Mouse (Mus musculus): ENCODE data around the gene Atp6v0e. TPM values are rescaled to one million over a fixed set of nuclear protein-coding genes. Genes with fewer than 3 reads are reported as not detected.

Gene Atp6v0e
- total RNA-seq, 2 experiments from 2014 or later = 42.8 to 55.1 TPM

DNA sequence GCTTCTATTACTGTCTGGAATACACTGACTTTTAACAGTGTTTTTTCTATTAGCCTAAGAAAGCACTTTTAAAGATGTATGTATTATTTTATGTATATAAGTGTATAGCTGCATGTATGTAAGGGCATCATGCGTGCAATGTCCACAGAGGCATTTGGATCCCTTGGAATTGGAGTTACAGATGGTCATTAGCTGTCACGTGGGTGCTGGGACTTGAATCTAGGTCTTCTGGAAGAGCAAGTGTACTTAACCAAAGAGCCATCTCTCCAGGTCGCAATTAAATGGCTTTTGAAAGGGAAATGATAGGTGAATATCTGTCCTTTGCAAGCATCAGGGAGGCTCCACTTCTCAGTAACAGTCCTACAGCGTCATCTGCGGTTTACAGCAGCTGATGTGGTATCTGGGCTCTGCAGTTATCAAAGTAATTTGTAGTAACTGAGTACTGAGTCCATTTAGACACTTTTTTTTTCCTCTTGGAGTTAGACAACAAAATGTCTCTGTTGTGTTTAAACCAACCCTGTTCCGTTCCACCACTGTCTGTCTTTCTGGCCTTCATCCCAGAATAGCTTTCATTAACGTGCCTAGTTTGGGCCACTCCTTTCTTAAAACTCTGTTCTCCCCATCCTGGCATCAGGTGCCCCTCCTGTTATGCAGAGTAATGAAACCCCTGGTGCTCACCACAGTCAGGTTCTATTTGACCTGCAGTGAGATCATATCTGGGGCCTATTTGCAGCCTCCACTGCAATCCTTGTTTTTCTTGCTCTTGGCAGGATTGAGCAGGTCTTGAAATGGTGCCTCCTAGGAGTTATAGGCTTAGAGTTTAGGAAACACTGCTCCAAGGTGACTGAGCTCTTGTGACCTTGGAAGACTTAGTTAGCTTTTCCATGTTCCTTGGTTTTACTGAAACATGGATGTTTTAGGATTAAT, 14.9 kb downstream of the Atp6v0e start:
- no peak for DNase-seq (ENCODE audit: extremely low spot score in 1 of 2, low spot score in 1 of 2)

DNA sequence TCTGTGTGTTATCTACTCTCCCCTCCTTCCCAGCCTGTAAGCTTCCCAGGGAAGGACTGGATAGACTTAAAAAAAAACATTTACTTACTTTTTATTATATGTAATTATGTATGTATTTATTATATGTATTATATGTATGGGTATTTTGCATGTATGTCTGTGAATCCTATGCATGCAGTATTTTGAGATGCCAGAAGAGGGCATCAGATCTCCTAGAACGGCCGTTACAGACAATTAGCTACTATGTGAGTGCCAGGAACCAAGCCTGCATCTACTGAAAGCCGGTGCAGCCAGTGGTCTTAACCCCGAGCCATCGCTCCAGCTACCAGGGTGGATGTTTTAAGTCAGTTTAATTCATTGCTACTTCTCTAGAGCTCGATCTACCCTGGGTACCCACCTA, 18.2 kb downstream of the Atp6v0e start:
- no peak for DNase-seq (ENCODE audit: extremely low spot score in 1 of 2, low spot score in 1 of 2)

DNA sequence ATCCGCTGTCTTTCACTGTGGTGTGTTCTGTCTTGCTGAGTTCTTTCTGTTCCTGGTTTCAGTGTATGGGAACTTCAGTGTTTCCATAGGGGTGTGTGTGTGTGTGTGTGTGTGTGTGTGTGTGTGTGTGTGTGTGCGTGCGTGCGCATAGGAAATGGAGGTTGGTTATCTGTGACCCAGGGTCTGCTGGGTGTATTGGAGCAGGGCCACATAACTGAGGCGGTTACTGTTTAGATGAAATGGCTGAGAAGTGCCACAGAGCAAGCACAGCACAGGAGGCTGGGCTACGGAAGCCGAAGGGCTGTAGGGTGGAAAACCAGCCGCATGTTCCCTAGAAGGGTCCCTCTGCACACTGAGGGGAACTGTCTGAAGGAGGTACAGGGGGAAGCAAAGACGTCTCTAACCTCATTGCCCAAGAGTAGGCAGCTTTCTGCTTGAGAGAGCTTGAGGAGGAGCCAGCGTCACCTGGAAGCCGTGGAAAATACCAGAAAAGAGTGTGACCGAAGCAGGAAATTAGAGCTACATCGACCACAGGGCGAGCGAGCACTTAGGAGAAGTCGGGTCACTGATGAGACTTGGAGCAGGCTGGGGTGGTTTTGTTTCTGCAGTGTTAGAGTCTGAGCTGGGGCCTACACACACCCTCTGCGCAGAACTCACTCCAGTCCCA, 23.4 kb downstream of the Atp6v0e start:
- no peak for DNase-seq (ENCODE audit: extremely low spot score in 1 of 2, low spot score in 1 of 2)

DNA sequence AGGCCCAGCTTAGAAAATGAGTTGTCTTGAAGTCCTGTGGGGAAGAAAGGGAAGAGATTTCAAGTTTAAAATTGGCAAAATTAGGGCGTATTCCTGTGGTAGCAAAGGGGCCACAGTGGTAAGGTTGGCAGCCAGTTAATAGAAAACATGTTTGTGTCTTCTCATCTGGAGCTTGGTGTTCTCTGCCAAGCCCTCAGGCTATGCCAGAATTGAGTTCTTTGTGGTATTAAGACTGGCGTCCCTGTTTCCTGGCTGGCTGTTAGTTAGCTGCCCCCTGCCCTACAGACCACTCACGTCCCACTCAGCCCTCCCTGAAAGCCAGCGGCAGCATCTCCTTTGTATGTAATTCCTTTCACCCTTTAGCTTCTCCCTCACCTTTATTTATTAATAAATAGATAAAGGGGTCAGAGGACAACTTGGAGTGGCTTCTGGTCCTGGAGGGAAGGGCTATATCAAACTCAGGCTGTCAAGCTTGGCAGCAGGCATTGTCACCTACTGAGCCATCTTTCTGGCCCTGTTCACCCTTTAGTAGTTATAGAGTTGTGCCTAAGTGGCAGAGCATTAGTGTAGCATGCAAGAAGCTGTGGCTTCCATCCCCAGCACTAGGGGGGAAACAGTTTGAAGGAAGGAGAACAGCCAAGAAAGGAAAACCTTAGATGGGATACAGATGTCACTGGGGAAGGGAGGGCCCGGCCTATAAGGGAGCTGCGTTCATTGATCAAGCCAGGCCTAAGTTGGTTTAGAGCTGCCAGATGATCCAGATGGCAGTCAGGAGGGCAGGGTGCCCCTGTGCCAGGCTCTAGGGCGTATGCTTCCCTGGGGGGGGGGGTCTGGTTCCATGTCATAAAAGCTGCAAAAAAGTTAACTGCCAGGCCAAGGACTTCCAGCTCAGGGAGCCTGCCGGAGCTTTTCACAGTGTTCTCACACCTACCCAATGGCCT, 26.0 kb downstream of the Atp6v0e start:
- no peak for DNase-seq (ENCODE audit: extremely low spot score in 1 of 2, low spot score in 1 of 2)

DNA sequence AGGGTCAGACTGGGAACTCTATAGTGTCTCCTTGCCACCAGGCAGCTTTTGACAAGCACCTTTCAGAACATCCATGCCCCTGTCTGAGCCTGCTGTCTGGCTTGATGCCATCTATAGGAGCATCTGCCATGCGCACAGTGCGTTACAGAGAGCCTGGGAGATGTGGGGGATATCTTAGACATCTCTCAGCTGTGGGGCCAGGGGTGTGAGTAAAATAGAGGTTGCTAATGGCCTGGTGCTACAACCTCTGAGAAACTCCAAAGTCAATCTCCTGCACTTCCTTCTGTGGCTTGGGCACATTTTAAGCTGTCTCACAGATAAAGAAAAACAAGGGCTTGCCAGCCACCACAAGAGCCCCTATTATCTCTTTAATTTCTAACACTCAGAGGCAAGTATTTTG, 26.8 kb downstream of the Atp6v0e start:
- no peak for DNase-seq (ENCODE audit: extremely low spot score in 1 of 2, low spot score in 1 of 2)

DNA sequence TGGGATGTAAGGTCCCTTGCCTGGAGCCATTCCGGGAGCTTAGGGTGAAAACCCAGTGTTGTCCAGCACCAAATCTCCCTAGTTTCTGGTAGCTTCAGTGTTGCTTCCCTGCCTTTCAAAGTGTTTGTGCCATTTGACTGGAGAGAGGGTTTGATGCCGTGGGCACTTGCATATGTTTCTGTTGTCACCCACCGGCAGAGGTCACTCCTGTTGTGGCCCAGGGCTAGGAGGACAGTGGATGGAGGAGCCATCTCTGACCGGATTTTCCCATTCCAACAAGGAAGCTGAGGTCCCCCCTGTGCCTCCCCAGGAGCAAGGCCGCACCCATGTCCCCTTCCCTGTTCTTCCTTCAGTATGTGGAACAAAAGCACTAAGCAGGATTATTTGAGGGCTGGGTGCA, 27.2 kb downstream of the Atp6v0e start:
- DNase-seq (ENCODE audit: extremely low spot score in 1 of 2, low spot score in 1 of 2) = no peak

DNA sequence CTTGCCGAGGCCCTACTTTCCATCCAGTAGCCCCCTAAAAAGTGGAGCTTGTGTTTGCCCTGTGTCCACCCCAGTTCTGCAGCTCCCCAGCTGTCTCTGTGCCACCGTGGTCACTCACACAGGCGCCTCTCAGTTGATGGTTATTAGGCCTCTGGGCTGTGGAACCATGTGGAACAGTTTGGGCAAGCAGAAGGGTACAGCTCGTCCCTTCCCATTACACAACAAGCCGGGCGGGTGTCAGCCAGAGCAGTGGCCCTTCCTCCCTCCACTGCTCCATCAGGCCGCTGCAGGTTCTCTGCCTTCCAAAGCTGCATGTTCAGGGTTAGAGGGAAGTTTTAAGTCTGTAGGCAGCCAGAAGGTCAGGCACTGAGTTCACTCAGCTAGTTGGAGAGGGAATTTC, 28.1 kb downstream of the Atp6v0e start:
- no peak for DNase-seq (ENCODE audit: extremely low spot score in 1 of 2, low spot score in 1 of 2)

DNA sequence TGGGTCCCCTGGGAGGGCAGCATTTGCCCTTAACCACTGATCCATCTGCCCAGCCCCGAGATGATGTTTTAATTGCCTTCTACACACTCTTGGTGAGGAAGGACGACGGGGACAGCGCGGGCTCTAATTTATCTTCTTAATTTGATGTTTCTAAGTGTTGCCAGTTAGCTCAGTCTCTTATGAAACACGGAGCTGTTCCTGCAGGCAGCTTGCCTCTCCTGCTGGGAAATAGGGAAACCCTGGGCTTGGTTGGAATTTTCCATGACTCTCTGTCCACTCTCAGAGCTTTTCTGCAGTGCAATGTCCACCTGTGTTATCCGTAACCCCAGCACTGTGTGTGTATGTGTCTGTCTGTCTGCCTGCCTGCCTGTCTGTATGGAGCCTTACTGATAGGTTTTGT, 30.4 kb downstream of the Atp6v0e start:
- DNase-seq (ENCODE audit: extremely low spot score in 1 of 2, low spot score in 1 of 2) = no peak

DNA sequence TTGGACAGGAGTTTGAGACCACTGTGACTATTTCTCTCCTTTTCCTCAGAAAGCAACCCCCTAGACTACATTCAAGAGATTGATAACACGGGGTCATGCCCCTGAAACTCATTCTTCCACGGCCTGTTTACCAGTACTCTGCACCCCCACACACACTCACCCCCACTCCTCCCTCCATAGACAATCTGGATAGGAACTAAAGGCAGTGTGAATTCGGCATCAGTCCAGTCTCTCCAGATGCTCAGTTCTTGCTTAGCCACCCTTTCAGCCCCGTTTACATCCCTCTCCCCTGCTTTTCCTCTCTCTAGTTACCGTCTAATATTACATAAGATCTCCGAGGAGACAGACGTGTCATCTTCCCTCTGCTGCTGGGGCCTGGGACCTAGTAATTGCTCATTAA, 31.1 kb downstream of the Atp6v0e start:
- DNase-seq (ENCODE audit: extremely low spot score in 1 of 2, low spot score in 1 of 2) = no peak

DNA sequence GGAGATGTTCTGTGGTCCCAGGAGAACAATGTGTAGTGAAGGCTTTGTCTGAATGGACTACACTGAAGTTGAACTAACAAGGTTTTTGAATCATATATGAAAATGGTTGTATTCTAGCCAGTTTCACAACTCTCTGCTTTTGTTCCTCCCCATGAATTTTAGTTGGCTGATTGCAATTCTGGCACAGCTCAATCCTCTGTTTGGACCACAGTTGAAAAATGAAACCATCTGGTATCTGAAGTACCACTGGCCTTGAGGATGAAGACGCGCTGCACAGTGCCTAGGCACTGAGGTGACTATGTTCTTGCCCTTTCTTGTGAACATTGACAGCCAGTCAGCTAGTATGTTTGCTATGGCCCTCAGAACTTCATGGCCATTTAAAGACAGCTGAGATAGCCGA, 32.2 kb downstream of the Atp6v0e start:
- no peak for DNase-seq (ENCODE audit: extremely low spot score in 1 of 2, low spot score in 1 of 2)

DNA sequence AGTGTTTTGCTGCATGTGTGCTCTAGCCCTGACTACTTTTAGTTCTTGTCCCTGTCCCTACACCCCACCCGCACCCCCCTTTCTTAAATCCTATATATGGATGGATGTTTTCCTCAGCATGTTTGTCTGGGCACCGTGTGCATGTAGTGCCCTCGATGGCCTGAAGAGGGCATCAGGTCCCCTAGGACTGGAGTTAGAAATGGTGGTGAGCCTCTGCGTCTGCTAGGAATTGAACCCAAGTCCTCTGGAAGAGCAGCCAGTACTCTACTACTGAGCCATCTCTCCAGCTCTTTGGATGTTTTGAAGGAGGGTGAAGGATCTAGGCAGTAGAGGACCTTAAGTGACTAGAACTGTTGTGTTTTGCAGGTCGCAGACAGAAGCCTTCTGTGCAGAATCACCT, 35.8 kb downstream of the Atp6v0e start:
- DNase-seq (ENCODE audit: extremely low spot score in 1 of 2, low spot score in 1 of 2) = no peak

DNA sequence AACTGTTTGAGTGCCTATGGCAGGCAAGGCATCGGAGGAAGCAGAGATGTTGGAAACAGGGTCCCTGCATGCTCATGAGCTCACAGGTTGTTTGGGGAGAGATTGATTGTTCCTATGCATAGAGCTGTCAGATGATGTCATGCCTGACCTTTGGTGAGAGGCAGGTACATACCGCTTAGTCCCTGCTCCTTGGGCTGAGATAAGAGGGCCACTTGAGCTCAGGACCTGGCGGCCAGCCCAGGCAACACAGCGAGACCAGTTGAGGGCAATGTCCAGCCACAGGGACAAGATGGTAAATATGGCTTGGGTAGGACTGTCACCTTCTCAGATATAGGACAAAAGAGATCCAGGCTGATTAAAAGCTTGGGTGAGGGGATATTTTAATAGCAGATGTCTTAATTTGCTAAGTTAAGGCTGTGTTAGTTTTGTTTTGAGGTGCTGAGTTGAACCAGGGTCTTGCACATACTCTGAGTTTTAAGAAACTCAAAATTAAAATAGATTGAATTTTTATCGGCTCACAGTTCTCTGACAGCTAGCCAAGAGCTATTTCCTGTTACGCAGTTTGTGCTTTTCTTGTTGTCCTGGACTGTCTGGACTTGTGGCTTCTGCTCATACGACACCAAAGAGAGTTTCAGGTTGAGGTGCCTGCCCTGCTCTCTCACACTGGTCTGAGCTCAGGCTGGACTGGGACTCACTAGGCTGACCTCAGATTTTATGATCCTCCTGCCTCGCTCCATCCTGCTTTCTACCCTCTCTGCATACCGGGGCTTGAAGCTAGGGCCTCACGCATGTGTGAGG, 37.0 kb downstream of the Atp6v0e start:
- no peak for DNase-seq (ENCODE audit: extremely low spot score in 1 of 2, low spot score in 1 of 2)

DNA sequence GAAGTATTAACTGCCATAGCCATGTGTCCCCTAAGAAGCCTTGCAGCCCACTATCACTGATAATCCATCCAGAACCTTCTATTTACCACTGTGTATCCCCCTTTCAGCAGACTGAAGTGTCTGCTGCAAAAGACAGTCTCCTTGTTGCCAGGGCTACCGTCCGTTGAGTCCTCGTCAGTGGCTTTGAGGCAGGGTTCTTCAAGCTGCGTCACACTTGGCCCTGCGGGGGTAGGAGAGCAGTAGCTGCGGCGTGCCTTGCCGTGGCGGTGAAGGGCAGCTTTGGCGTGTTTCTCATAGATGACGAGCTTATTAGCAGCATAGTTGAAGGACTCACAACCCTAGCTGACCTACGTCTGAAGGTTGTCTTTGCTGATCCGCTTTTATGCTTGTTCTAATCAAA, 38.5 kb downstream of the Atp6v0e start:
- DNase-seq (ENCODE audit: extremely low spot score in 1 of 2, low spot score in 1 of 2) = no peak

DNA sequence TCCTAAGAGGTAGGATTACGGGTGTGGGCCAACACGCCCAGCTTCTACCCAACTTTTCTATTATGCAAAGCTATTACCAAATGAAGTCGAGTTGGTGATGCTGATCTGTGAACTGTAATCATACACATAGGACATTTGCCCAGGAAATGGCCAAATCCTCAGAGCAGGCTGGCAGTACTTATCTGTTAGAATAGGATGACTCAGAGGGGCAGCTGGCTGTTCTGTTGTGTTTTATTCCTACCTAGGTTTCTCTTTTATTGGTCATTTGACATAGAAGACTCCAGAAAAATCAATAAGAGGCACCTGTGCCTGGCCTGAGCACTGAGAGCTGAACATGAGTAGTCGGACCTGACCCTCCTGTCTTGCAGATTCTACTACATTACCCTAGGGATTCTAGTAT, 39.6 kb downstream of the Atp6v0e start:
- DNase-seq (ENCODE audit: extremely low spot score in 1 of 2, low spot score in 1 of 2) = no peak

DNA sequence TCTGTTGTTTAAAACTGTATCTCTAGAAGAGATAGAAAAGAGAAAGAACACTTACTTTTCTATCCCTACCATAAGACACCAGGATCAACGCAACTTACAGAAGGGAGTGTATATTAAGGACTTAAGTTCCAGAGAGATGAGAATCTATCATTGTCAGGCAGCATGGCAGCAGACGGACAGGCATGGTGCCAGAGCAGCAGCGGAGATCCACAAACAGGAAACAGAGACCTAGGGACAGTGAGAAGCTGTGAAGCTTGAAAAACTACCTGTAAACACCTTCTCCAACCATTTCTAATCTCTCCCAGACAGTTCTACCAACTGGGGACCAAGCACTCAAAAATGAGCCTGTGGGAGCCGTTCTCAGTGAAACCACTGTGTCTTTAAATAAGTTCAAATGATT, 40.6 kb downstream of the Atp6v0e start:
- DNase-seq (ENCODE audit: extremely low spot score in 1 of 2, low spot score in 1 of 2) = no peak

DNA sequence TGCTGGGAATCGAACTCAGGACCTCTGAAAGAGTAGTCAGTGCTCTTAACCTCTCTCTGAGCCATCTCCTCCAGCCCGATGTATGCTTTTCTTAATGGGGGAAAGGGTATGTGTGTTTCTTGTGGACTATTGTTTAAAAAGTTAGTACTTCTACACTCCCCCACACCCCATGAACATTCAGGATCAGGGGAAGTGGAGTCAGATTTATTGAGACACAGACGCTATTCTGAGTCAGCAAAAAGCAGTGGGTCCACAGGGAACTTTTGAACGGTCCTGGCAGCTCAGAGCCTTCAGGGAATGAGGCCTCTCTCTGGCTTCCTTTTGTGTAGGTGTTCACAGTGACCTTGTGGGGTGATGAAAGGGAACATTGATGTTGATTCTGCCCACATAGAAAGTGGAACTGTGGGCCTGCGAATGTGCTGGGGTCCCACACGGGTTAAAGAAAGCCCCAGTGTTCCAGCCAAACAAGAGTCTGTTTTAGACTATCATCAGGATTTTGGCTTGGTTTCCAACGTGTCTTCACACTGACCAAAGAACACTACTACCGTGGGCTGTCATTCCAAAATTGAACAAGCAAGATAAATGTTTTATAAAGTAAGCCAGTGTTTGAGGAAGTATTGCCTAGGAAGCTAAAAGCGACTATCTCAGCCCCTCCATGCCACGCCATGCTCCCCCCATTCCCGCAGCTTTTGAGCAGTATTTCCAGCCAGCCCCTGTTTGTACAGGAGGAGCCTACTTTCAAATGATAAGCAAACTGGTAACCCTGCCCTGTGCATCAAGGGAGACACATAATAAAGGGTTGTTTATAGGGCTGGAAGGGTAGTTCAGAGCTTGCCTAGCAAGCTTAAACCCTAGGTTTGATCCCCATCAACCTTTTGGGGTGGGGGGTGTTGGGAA, 42.7 kb downstream of the Atp6v0e start:
- DNase-seq (ENCODE audit: extremely low spot score in 1 of 2, low spot score in 1 of 2) = no peak

DNA sequence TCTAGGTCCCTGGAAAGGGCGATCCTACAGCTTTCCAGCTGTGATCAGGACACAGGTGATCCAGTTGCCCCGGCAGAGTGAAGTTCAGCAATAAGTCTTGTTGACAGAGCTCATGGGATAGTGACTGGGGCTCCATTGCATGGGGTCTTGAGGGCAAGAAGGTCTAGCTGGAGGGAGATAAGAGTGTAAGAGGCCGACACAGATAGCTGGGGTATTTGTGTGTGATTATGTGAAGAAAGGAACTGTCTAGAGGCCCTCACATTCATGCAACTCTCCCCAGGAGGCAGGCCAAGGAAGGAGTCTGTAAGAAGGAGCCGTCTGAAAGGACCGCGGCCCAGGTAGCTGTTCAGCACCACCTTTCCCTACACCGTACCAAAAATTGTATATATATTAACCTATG, 44.0 kb downstream of the Atp6v0e start:
- no peak for DNase-seq (ENCODE audit: extremely low spot score in 1 of 2, low spot score in 1 of 2)

DNA sequence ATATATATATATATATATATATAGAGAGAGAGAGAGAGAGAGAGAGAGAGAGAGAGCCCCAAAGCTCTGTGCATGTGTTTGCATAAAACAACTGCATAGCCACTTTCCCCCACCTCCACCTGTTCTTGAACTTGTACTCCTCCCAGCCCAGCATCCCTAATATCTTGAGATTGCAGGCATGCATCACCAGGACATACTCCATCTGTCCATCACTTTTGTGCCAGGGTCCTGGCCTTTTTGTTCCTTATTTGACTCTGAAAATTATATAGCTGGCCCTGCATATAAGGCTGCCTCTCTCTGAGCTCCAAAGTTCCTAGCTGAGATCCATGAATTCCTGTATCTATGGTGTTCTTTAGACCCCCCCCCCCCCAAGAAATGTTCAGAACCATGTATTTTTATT, 45.5 kb downstream of the Atp6v0e start:
- no peak for DNase-seq (ENCODE audit: extremely low spot score in 1 of 2, low spot score in 1 of 2)

DNA sequence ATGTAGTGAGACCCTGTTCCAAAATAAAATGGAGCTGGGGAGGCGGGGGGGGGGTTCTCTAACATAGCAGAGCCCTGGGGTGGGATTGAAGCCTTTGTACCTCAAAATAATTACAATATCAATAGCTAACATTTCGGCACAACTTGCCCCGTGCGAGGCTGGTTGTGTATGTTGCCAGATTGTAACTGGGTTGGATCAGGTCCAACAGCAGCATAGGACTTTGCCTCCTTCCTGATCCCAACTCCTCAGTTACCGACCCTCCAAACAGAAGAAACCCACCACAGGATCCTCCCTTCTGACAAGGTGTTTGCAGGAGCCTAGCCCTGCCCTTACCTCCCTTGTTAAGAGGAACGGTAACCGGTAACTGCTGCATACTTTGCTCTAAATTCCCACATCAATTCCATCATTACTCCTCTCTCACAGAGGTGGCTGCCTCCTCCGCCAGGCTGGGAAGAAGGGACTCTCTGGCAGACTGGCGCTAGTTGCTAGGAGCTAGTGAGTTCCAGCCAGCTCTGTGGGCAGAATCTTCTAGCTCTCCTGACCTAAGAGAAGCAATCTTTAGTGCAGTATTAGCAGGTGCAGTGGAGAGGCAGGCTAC, 46.1 kb downstream of the Atp6v0e start:
- no peak for DNase-seq (ENCODE audit: extremely low spot score in 1 of 2, low spot score in 1 of 2)

Measured in layer of hippocampus, postnatal 25 days (tissue).